Mouse (Mus musculus) kidney, adult 18-20 months (tissue): ENCODE results near the gene Paxx.
"Not testable (repeated sequence)": the region's sequence is repeated elsewhere in the genome, so short reads cannot be mapped to it uniquely, and the experiment has no call there.

Experiments used
- DNase-seq: peaks from one replicate; pipeline ENCODE4 v3.0.0; 2021

Paxx gene

GRCm38 (mm10) chr2:25436286-25436820 lies 24.5 kb downstream of the Paxx start:
- no peak for DNase-seq

- no peak for DNase-seq
Measured at GRCm38 (mm10) chr2:25434292-25434691, 26.6 kb downstream of the Paxx start.

- DNase-seq = no peak
Measured at GRCm38 (mm10) chr2:25433101-25433500, 27.8 kb downstream of the Paxx start.

- no peak for DNase-seq
Measured at GRCm38 (mm10) chr2:25432326-25433098, 28.4 kb downstream of the Paxx start.

GRCm38 (mm10) chr2:25431308-25431855 lies 29.5 kb downstream of the Paxx start:
- no peak for DNase-seq

GRCm38 (mm10) chr2:25430395-25431233 lies 30.3 kb downstream of the Paxx start:
- DNase-seq = peak; percentile 42

GRCm38 (mm10) chr2:25429435-25430180 lies 31.3 kb downstream of the Paxx start:
- peak; percentile 34 for DNase-seq

- peak; percentile 95 for DNase-seq
Measured at GRCm38 (mm10) chr2:25428442-25429236, 32.3 kb downstream of the Paxx start, which contains the start of gene Abca2. Gene Abca2, plus strand, starts transcription at chr2:25428703.

GRCm38 (mm10) chr2:25427256-25427655 lies 33.6 kb downstream of the Paxx start:
- DNase-seq = no peak

- DNase-seq = peak; percentile 79
Measured at GRCm38 (mm10) chr2:25426721-25427191, 34.1 kb downstream of the Paxx start.

- DNase-seq = no peak
Measured at GRCm38 (mm10) chr2:25425481-25425880, 35.4 kb downstream of the Paxx start.

GRCm38 (mm10) chr2:25423626-25424025 lies 37.3 kb downstream of the Paxx start:
- no peak for DNase-seq

GRCm38 (mm10) chr2:25422587-25423410 lies 38.1 kb downstream of the Paxx start, which contains the start of gene Fut7:
Gene Fut7, plus strand, starts transcription at chr2:25423267.
- DNase-seq = no peak

GRCm38 (mm10) chr2:25421896-25422295 lies 39.0 kb downstream of the Paxx start:
- DNase-seq = peak; percentile 40

- no peak for DNase-seq
Measured at GRCm38 (mm10) chr2:25417426-25417825, 43.5 kb downstream of the Paxx start.

- not testable (repeated sequence) for DNase-seq
Measured at GRCm38 (mm10) chr2:25413436-25413835, 47.5 kb downstream of the Paxx start.

GRCm38 (mm10) chr2:25408908-25409307 lies 52.0 kb downstream of the Paxx start:
- DNase-seq = no peak
